Mouse (Mus musculus): ENCODE data around the gene 5031410I06Rik. TPM values are rescaled to one million over a fixed set of nuclear protein-coding genes. Genes with fewer than 3 reads are reported as not detected.
"Not testable (repeated sequence)": the region's sequence is repeated elsewhere in the genome, so short reads cannot be mapped to it uniquely, and the experiment has no call there.

5031410I06Rik gene
- not detected in 2 replicates for polyA plus RNA-seq (2014; fragmentation: Nextera tagmentation; extraction: Ambion mirVana)

DNA sequence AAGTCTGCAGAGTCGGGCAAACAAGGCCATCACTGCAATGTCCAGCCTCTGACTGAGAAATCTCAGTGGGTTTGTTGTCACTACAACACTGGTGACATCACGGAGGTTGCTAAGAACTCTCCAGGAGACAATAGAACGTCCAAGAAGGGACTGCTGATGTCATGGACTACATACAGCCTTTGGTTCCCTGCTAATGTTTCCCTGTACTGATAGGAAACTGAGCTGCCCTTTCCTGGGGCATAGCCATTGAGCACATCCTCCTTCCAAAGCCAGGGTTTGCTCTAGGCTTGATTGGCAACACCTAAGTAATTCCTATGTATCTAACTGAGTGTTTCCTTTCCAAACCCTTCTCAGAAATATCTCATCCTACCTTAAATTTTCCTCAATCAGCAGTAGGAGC is at the start of gene 5031410I06Rik:
Gene 5031410I06Rik, minus strand, starts transcription at position 101 of the 400 bp plus-strand sequence.
- no CpG with 5 or more reads among the region's 3 CpGs for WGBS
- ATAC-seq (replicated peaks; ENCODE audit: low FRiP score, low TSS enrichment, low read depth); H3K36me3 ChIP-seq (ENCODE audit: control insufficient read depth, insufficient read depth, low read length); DNase-seq (ENCODE audit: low spot score); H3K4me2 ChIP-seq (ENCODE audit: low read length); H3K27ac ChIP-seq (ENCODE audit: low read depth); H3K9me3 ChIP-seq (ENCODE audit: control insufficient read depth, low read length); H3K4me1 ChIP-seq (replicated peaks; ENCODE audit: control insufficient read depth, insufficient read depth, low read length); H3K4me3 ChIP-seq (ENCODE audit: low read depth, low read length); H3K9ac ChIP-seq (ENCODE audit: low read length); H3K27me3 ChIP-seq (replicated peaks; ENCODE audit: control insufficient read depth, insufficient read depth, low read length): not testable (repeated sequence)

DNA sequence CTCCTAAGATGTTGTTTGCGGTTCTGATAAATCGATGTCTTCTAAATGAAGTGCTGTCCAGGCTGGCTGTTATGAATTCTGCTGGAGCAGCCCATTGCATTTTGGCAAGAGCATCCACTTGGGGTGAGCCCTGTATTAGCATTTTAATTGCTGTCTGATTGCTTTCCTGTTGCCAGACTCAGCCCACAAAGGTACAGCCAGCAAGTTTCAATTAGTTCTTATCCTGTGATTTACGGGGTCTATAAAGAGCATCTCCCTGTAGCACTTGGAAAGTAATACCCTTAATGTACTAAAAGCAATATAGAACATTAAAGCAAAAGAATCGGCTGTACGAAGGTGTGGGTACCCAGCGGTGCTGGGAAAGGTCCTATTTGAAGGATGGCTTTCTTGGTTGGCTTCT is 37.7 kb upstream of the 5031410I06Rik start:
- Histone ChIP-seq H3K36me3 (ENCODE audit: control insufficient read depth, insufficient read depth, low read length) (no peaks in the 10 kb centered on the region), H3K4me3 (ENCODE audit: low read depth, low read length) (no peak overlapping the region), H3K9ac (ENCODE audit: low read length) (no peak overlapping the region), H3K27me3 (replicated peaks; ENCODE audit: control insufficient read depth, insufficient read depth, low read length) (no peaks in the 10 kb centered on the region), H3K4me2 (ENCODE audit: low read length) (no peak overlapping the region), H3K4me1 (replicated peaks; ENCODE audit: control insufficient read depth, insufficient read depth, low read length) (no peaks in the 10 kb centered on the region), H3K9me3 (ENCODE audit: control insufficient read depth, low read length) (no peaks in the 10 kb centered on the region), H3K27ac (ENCODE audit: low read depth) (no peak overlapping the region)
- WGBS = 79% methylated on average over 6 of the region's 6 CpGs
- ATAC-seq (replicated peaks; ENCODE audit: low FRiP score, low TSS enrichment, low read depth) = no peak
- DNase-seq (ENCODE audit: low spot score) = no peak

DNA sequence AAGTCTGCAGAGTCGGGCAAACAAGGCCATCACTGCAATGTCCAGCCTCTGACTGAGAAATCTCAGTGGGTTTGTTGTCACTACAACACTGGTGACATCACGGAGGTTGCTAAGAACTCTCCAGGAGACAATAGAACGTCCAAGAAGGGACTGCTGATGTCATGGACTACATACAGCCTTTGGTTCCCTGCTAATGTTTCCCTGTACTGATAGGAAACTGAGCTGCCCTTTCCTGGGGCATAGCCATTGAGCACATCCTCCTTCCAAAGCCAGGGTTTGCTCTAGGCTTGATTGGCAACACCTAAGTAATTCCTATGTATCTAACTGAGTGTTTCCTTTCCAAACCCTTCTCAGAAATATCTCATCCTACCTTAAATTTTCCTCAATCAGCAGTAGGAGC is 16.2 kb upstream of the 5031410I06Rik start, which contains the start of gene Gm10220:
Gene Gm10220, minus strand, starts transcription at position 101 of the 400 bp plus-strand sequence.
- not testable (repeated sequence) for H3K9me3 ChIP-seq (ENCODE audit: control insufficient read depth, low read length); ATAC-seq (replicated peaks; ENCODE audit: low FRiP score, low TSS enrichment, low read depth); H3K4me1 ChIP-seq (replicated peaks; ENCODE audit: control insufficient read depth, insufficient read depth, low read length); H3K36me3 ChIP-seq (ENCODE audit: control insufficient read depth, insufficient read depth, low read length); H3K27me3 ChIP-seq (replicated peaks; ENCODE audit: control insufficient read depth, insufficient read depth, low read length); DNase-seq (ENCODE audit: low spot score); H3K27ac ChIP-seq (ENCODE audit: low read depth); H3K9ac ChIP-seq (ENCODE audit: low read length); H3K4me3 ChIP-seq (ENCODE audit: low read depth, low read length); H3K4me2 ChIP-seq (ENCODE audit: low read length)
- no CpG with 5 or more reads among the region's 3 CpGs for WGBS

DNA sequence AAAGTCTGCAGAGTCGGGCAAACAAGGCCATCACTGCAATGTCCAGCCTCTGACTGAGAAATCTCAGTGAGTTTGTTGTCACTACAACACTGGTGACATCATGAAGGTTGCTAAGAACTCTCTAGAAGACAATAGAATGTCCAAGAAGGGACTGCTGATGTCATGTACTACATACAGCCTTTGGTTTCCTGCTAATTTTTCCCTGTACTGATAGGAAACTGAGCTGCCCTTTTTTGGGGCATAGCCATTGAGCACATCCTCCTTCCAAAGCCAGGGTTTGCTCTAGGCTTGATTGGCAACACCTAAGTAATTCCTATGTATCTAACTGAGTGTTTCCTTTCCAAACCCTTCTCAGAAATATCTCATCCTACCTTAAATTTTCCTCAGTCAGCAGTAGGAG is 16.0 kb downstream of the 5031410I06Rik start, which contains the start of gene Gm10471:
Gene Gm10471, minus strand, starts transcription at position 101 of the 400 bp plus-strand sequence.
- not testable (repeated sequence) for H3K4me2 ChIP-seq (ENCODE audit: low read length); ATAC-seq (replicated peaks; ENCODE audit: low FRiP score, low TSS enrichment, low read depth)
- WGBS = 78% methylated on average over 1 of the region's 1 CpGs

DNA sequence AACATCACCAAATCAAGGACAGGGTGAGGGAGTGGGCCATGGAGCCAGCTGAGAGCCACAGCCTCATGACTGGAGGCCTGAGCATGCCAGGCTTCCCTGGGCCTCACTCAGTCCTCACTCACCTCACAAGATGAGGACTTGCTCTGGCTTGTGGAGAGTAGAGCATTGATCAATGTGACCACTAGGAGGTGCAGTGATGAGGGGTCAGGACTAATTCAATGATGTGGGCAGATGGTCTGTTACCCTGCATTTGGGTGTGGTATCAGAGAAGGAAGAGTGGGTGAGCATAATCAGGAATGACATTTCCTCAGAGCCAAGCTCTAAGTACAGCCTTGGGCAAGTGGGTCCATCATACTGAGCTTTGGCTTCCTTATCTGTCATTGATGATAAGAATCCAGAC is 26.1 kb downstream of the 5031410I06Rik start:
- not testable (repeated sequence) for H3K27ac ChIP-seq (ENCODE audit: low read depth); H3K9ac ChIP-seq (ENCODE audit: low read length); ATAC-seq (replicated peaks; ENCODE audit: low FRiP score, low TSS enrichment, low read depth); H3K4me3 ChIP-seq (ENCODE audit: low read depth, low read length); H3K4me2 ChIP-seq (ENCODE audit: low read length); H3K9me3 ChIP-seq (ENCODE audit: control insufficient read depth, low read length); H3K27me3 ChIP-seq (replicated peaks; ENCODE audit: control insufficient read depth, insufficient read depth, low read length); DNase-seq (ENCODE audit: low spot score); H3K4me1 ChIP-seq (replicated peaks; ENCODE audit: control insufficient read depth, insufficient read depth, low read length); H3K36me3 ChIP-seq (ENCODE audit: control insufficient read depth, insufficient read depth, low read length)

More for the DNA sequence above, 16.0 kb downstream of the 5031410I06Rik start, which contains the start of gene Gm10471:
- not testable (repeated sequence) for H3K4me3 ChIP-seq (ENCODE audit: low read depth, low read length); H3K9me3 ChIP-seq (ENCODE audit: control insufficient read depth, low read length); DNase-seq (ENCODE audit: low spot score); H3K4me1 ChIP-seq (replicated peaks; ENCODE audit: control insufficient read depth, insufficient read depth, low read length); H3K9ac ChIP-seq (ENCODE audit: low read length); H3K27me3 ChIP-seq (replicated peaks; ENCODE audit: control insufficient read depth, insufficient read depth, low read length); H3K36me3 ChIP-seq (ENCODE audit: control insufficient read depth, insufficient read depth, low read length); H3K27ac ChIP-seq (ENCODE audit: low read depth)

DNA sequence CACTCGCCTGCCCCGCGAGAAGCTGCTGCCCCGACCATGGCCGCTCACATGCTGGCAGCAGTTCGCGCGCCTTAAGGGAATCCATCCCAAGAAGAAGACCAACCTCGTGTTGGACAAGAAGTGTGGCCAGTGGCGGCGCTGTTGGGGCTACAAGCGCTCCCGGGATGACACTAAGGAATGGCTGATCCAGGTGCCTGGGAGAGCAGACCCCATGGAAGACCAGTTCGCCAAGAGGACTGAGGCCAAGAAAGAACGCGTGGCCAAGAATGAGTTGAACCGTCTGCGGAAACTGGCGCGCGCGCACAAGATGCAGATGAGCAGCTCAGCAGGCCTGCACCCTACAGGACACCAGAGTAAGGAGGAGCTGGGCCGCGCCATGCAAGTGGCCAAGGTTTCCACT is 34.4 kb downstream of the 5031410I06Rik start:
- Histone ChIP-seq H3K4me1 (replicated peaks; ENCODE audit: control insufficient read depth, insufficient read depth, low read length) (no peaks in the 10 kb centered on the region), H3K9me3 (ENCODE audit: control insufficient read depth, low read length) (no peaks in the 10 kb centered on the region), H3K27ac (ENCODE audit: low read depth) (no peak overlapping the region), H3K36me3 (ENCODE audit: control insufficient read depth, insufficient read depth, low read length) (no peaks in the 10 kb centered on the region), H3K27me3 (replicated peaks; ENCODE audit: control insufficient read depth, insufficient read depth, low read length) (no peaks in the 10 kb centered on the region), H3K4me3 (ENCODE audit: low read depth, low read length) (no peak overlapping the region), H3K4me2 (ENCODE audit: low read length) (no peak overlapping the region), H3K9ac (ENCODE audit: low read length) (no peak overlapping the region)
- ATAC-seq (replicated peaks; ENCODE audit: low FRiP score, low TSS enrichment, low read depth) (no peak), DNase-seq (ENCODE audit: low spot score) (no peak)
- 90% methylated on average over 24 of the region's 24 CpGs for WGBS

DNA sequence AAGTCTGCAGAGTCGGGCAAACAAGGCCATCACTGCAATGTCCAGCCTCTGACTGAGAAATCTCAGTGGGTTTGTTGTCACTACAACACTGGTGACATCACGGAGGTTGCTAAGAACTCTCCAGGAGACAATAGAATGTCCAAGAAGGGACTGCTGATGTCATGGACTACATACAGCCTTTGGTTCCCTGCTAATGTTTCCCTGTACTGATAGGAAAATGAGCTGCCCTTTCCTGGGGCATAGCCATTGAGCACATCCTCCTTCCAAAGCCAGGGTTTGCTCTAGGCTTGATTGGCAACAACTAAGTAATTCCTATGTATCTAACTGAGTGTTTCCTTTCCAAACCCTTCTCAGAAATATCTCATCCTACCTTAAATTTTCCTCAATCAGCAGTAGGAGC is 46.7 kb downstream of the 5031410I06Rik start, which contains the start of gene Gm7347:
Gene Gm7347, minus strand, starts transcription at position 101 of the 400 bp plus-strand sequence.
- not testable (repeated sequence) for H3K4me1 ChIP-seq (replicated peaks; ENCODE audit: control insufficient read depth, insufficient read depth, low read length); H3K4me2 ChIP-seq (ENCODE audit: low read length); DNase-seq (ENCODE audit: low spot score); H3K27ac ChIP-seq (ENCODE audit: low read depth); H3K36me3 ChIP-seq (ENCODE audit: control insufficient read depth, insufficient read depth, low read length); H3K27me3 ChIP-seq (replicated peaks; ENCODE audit: control insufficient read depth, insufficient read depth, low read length); H3K9me3 ChIP-seq (ENCODE audit: control insufficient read depth, low read length); H3K4me3 ChIP-seq (ENCODE audit: low read depth, low read length); H3K9ac ChIP-seq (ENCODE audit: low read length); ATAC-seq (replicated peaks; ENCODE audit: low FRiP score, low TSS enrichment, low read depth)
- no CpG with 5 or more reads among the region's 2 CpGs for WGBS

Other genes with a start within 250 kb of the 5031410I06Rik start
- gene Gm21663, start 163.0 kb downstream of the 5031410I06Rik start, polyA plus RNA-seq (2014; fragmentation: Nextera tagmentation; extraction: Ambion mirVana) = 0.05 TPM in 1 of 2 replicates, not detected in the other
- 0.11 TPM in 1 of 2 replicates, not detected in the other for gene Gm21671, start 150.9 kb downstream of the 5031410I06Rik start, polyA plus RNA-seq (2014; fragmentation: Nextera tagmentation; extraction: Ambion mirVana)
- not detected in 2 replicates for gene Gm21680, start 132.7 kb downstream of the 5031410I06Rik start, polyA plus RNA-seq (2014; fragmentation: Nextera tagmentation; extraction: Ambion mirVana)
- gene Gm21698, start 116.7 kb downstream of the 5031410I06Rik start, polyA plus RNA-seq (2014; fragmentation: Nextera tagmentation; extraction: Ambion mirVana) = 0.39 TPM in 1 of 2 replicates, not detected in the other
- not detected in 2 replicates for gene Gm1979, start 100.6 kb downstream of the 5031410I06Rik start, polyA plus RNA-seq (2014; fragmentation: Nextera tagmentation; extraction: Ambion mirVana)
- gene Gm5862, start 82.4 kb downstream of the 5031410I06Rik start, polyA plus RNA-seq (2014; fragmentation: Nextera tagmentation; extraction: Ambion mirVana) = not detected in 2 replicates
- gene Speer4a, start 65.8 kb downstream of the 5031410I06Rik start, polyA plus RNA-seq (2014; fragmentation: Nextera tagmentation; extraction: Ambion mirVana) = 0.09 and 0.20 TPM in 2 replicates
- 0.13 TPM in 1 of 2 replicates, not detected in the other for gene Gm7347, start 46.8 kb downstream of the 5031410I06Rik start, polyA plus RNA-seq (2014; fragmentation: Nextera tagmentation; extraction: Ambion mirVana)
- 0.05 TPM in 1 of 2 replicates, not detected in the other for gene Gm10471, start 16.1 kb downstream of the 5031410I06Rik start, polyA plus RNA-seq (2014; fragmentation: Nextera tagmentation; extraction: Ambion mirVana)
- not detected in 2 replicates for gene Gm10220, start 16.1 kb upstream of the 5031410I06Rik start, polyA plus RNA-seq (2014; fragmentation: Nextera tagmentation; extraction: Ambion mirVana)
- 0.11 TPM in 1 of 2 replicates, not detected in the other for gene Gm7361, start 152.3 kb upstream of the 5031410I06Rik start, polyA plus RNA-seq (2014; fragmentation: Nextera tagmentation; extraction: Ambion mirVana)